Mouse (Mus musculus) gonadal fat pad, adult 2 months (tissue): ENCODE data around the gene Gm10912. TPM values are rescaled to one million over a fixed set of nuclear protein-coding genes. Genes with fewer than 3 reads are reported as not detected.
"Not testable (repeated sequence)": the region's sequence is repeated elsewhere in the genome, so short reads cannot be mapped to it uniquely, and the experiment has no call there.

ENCODE experiments used
- DNase-seq: peaks from one replicate; pipeline ENCODE4 v3.0.0-alpha.2; 2012; ENCODE audit warnings: low read depth
- polyA plus RNA-seq: library from polyadenylated mRNA; depleted of rRNA; stranded (reverse); fragments of >200 nt; gene quantifications from 2 replicates; pipeline ENCODE4 v1.2.3, GENCODE M21; 2012; rRNA removed

Gene Gm10912
- polyA plus RNA-seq: 0.12 TPM in 1 of 2 replicates, not detected in the other

- not testable (repeated sequence) for DNase-seq
Observed at GRCm38 (mm10) chr2:104065526-104065925, at the start of gene Gm10912. Gm10912 (plus strand) TSS chr2:104065826.

DNA sequence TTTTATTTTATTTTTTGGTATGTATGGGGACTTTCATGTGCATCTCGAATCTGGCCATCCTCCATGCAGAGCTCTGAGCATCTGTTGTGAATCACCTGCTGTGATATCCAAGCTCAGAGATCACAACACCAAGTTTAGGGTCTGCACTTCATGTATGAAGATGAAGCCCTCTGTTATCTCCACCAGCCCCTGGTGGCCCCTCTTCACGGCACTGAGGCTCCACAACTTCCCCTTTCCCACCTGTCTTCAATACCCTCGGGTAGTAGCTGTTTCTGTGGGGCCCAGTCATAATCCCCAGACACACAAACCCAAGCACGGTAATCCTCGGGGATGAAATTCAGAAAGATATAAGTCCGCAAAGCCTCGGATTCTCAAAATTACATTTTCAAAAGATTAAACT lies 42.5 kb upstream of the Gm10912 start:
- no peak for DNase-seq

DNA sequence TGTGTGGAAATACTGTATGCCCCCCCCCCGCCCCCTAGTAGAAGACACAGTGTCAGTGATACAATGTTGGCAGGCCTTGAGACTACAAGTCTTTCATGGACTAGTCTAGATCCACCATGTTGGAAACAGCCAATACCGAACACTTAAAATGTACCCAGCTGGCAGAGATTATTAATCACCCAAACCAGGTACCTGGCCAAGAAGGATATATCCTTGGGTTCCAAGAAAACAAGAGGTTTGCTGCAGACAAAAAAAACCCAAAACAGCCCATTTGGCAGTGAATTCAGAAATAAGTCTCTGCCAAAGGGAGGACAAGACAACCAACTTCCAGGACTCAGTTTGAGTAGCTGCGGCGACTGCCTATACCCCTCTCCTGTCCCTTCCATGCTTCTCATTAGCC lies 41.0 kb upstream of the Gm10912 start:
- DNase-seq: no peak

DNA sequence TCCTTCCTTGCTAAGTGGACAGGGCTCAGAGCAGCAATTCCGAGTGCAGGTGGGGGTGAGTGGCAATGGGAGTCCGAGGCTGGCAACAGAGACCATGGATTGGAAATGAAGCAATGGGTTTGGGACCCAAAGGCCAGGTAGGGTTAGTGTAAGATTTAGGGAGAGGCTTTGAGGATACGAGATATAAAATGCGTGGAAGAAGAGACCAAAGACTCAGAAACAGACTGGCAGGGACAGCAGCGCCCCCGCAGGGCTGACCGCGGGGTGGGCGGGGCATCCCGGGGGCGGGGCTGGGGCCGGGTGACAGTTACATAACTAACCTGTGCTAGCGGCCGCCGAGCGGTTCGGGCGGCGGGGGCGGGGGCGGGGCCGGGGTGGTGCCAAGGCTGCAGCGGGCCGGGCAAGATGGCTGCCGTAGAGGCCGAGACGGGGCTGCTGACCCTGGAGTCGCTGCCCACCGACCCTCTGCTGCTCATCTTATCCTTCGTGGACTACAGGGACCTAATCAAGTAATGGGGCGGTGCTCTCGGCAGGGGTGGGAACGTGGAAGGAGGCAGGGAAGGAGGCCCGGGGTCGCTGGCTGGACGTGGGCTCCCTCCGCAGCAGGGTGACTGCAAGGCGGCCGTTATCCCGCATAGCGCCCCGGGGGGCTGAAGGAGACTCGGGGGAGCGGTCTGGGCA lies 38.0 kb upstream of the Gm10912 start, which contains the start of gene Fbxo3:
Fbxo3 (plus strand) TSS at position 264 of the 681 bp plus-strand sequence.
- DNase-seq: no peak

DNA sequence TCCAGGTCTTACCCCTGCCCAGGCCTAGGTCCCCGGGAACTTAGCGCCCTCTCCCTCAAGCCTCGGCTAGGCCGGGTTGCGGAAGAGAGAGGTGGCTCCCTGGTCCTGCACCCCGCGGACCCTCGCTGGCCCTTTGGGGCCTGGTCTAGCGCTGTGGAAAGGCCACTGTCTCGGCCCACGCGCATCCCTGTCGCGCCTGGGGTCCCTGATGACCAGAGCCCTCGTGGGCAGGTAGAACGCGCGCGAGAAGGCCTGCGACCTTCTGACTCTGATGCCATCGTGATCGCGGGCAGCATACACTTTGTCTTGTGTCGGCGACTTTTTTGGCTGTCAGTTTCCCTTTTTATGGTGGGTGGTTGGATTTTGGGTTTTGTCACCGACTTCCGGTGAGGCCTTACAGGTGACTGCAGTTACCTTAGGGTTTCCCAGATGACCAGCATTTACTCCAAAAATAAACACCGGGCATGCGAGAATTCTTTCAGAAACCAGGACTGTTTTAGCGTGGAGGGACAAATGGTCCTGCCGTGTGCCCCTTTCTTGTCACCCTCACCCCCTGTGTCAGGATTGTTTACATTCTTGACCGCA lies 37.4 kb upstream of the Gm10912 start, which contains the start of gene 4931422A03Rik:
4931422A03Rik (minus strand) TSS at position 223 of the 585 bp plus-strand sequence.
- DNase-seq: no peak

GRCm38 (mm10) chr2:104029074-104029473 lies 36.6 kb upstream of the Gm10912 start:
- DNase-seq: no peak

DNA sequence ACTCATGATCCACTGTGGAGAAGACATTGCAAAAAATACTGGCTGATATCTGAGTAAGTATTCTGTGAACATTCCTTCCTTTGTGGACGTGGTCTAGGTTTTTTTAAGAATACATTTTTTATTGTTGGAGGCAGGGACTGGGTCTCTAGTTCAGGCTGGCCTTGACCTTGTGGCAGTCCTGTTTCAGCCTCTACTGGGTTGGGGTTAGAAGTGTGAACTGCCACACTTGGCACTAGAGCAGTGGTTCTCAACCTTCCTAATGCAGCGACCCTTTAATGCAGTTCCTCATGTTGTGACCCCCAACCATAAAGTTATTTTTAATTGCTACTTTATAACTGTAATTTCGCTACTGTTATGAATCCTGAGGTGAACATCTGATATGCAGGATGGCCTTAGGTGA lies 35.2 kb upstream of the Gm10912 start:
- no peak for DNase-seq

DNA sequence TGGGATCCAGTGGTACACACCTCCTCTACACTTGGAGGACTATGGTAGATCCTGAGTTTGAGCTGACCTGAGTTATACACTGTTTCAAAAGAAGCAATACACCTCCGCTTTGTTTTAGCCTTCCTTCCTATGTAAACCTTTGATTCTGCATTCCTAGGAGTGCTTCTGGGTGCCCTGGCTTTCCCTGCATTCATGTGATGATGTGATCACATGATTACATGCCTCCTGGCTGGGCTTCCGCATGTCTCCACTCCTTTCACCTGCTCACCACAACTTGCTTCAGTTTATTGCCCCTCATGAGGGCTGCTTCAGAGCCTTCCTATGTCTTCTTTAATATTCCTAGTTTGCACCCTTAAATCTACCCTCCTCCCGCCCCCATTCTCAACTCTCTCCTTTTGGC lies 33.6 kb upstream of the Gm10912 start:
- DNase-seq: no peak

- DNase-seq: no peak
Observed at GRCm38 (mm10) chr2:104034832-104035472, 30.7 kb upstream of the Gm10912 start.

GRCm38 (mm10) chr2:104035595-104035994 lies 30.0 kb upstream of the Gm10912 start:
- no peak for DNase-seq

DNA sequence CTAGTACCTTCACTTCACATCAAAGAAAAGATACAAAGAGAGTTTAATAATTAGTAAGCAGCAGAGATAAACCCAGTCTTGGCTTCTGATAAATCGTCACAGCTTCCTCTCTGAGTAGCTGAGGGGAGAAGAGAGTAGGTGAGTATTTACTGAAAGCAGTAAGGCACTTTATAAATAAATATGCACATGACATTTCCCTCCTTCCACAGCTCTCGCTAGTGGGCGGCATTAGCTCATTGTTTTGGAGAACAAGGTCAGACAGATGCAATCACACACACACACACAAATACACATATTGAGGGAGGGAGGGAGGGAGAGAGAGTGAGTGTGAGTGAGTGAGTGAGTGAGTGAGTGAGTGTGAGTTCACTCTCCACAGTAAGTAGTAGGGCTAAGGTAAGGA lies 29.3 kb upstream of the Gm10912 start:
- DNase-seq: no peak

GRCm38 (mm10) chr2:104038236-104038635 lies 27.4 kb upstream of the Gm10912 start:
- DNase-seq: no peak

- no peak for DNase-seq
Observed at GRCm38 (mm10) chr2:104041632-104042031, 24.0 kb upstream of the Gm10912 start.

DNA sequence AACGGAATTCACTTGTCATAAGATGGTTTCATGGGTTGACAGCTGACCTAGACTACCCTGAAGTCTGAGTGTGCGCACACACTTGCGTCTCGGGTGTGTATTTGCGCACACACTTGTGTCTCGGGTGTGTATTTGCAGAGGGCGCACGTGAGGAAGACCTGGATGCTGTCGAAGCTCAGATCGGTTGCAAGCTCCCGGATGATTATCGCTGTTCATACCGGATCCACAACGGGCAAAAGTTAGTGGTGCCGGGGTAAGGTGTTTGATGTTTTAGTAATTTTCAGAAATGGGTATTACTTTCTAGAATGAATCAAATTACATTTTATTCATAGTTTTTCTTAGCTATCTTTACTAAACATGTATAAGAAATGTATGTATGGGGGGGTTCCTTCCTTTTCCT lies 22.9 kb upstream of the Gm10912 start:
- no peak for DNase-seq

DNA sequence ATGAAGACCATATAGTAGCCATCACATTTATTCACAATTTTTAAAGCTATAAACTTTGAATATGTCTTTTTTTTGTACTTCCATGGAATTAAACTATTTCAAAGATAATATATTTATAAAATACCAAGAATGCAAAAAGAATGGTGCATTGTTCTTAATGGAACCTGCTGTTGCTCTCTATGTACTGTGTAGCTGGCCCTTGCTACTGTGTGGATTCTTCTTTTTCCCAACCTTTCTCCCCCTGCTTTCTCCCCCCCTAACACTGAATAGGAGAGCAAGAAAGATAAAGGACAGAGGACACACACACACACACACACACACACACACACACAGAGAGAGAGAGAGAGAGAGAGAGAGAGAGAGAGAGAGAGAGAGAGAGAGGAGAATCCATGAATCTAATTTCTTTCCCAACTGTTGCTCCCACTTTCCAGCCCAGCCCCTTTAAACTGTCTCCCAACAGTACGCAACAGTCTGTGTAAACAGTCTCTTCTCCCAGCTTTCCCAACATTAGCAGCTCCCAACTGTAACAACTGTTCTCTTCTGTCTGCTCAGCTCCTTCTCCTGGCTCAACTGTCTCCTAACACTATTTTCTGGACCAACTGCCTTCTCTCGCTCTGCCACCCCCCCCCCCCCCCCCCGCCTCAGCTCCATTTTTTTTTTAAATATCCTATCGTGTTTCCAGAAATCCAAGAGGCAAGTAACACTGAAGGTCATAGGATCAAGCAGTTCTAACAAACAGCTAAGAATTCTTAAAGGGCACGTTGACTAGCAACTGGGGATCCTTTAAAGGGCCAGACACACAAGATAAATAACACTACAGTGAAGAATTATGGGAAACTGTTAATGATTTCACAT lies 21.8 kb upstream of the Gm10912 start:
- no peak for DNase-seq

DNA sequence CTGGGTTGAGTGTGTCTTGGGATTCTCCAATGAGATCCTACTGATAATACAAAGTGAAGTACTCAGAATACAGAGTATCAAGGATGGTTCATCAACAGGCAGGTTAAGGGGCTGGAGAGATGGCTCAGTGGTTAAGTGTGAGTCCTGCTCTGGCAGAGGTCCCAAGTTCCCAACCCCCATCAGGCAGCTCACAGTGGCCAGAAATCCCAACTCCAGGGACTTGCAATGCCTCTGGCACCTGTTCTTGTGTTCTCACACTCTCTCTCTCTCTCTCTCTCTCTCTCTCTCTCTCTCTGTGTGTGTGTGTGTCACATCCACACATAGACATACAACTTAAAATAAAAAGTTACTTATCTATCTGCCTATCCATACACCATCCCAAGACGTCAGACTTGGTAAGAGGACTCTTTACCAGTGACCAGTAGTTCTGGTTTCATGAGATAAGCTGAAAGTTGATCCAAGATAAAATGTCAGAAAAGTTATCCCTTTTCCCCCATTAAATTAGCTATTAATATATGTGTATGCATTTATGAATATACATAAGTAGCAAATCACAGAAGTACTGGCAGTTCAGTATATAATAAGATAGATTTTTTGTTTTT lies 21.0 kb upstream of the Gm10912 start:
- no peak for DNase-seq

GRCm38 (mm10) chr2:104058381-104058780 lies 7.2 kb upstream of the Gm10912 start:
- DNase-seq: no peak

- no peak for DNase-seq
Observed at GRCm38 (mm10) chr2:104058954-104059353, 6.7 kb upstream of the Gm10912 start.

DNA sequence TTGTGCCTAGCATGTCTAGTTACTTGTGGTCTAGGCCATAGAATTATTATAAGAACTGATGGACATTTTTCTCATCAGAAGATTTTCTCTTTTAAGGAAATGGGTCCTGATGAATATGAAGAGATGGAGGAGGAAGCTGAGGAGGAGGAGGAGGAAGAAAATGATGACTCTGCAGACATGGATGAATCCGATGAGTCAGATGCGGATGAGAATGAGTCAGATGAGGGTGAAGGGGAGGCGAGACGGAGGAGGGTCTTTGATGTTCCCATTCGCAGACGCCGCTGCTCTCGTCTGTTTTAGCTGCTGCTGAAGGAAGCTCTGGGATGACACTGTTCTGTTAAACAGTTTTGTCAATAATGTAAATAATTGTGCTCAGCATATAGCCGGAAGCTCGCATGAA lies 5.8 kb upstream of the Gm10912 start:
- DNase-seq: no peak

DNA sequence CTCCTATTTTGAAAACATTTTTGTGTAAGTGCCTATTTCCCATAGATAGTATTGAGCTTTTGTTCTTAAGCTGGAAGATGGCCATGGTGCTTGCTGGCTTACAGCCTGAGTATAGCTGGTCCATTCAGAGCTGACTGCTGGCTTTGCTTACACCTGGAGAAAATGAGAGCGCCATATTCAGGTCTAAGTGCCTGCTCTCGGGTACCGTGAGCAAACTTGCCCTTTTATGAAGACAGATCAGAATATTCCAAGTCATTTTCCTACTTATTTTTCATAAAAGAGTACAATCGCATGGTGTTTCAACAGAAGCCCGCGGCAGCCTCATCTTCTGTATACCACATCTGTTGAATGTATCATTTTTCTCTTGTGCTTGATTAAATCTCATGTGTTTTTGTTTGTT lies 4.6 kb upstream of the Gm10912 start:
- no peak for DNase-seq

DNA sequence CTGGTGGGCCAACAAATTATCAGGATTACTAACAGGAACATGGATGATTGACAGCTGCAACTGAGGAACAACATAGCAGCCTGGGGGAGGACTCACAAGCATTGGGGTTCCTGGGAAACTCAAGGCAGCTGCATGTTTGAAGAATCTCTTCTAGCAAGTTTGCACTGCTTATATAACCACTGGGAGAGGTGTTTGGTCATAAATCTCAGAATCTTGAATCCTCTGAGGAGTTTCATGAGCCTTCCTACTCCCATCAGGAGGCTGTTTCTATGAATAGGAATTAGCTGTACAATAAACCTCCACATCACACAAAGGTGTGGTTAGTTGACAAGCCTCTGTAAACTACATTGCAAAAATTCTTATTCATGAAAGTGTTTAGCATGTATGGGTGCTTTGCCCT lies 3.0 kb upstream of the Gm10912 start:
- no peak for DNase-seq

- DNase-seq: no peak
Observed at GRCm38 (mm10) chr2:104064152-104064551, 1.5 kb upstream of the Gm10912 start.
